Mouse (Mus musculus): ENCODE data around the gene Epb41l1. TPM values are rescaled to one million over a fixed set of nuclear protein-coding genes. Genes with fewer than 3 reads are reported as not detected.

Gene Epb41l1
- polyA plus RNA-seq, 1 experiment from 2014 or later, result 9.4 TPM

- Histone ChIP-seq H3K9ac (no peak overlapping the region), H3K4me1 (replicated peaks) (peaks cover 16% of the 10 kb centered on the region), H3K9me3 (no peaks in the 10 kb centered on the region), H3K4me3 (no peak overlapping the region), H3K27me3 (no peaks in the 10 kb centered on the region), H3K27ac (replicated peaks) (no peak overlapping the region), H3K4me2 (no peak overlapping the region), H3K36me3 (no peaks in the 10 kb centered on the region)
- no peak for ATAC-seq (ENCODE audit: low read depth)
- 74% methylated on average over 8 of the region's 8 CpGs for WGBS
Measured at GRCm38 (mm10) chr2:156469508-156469907, 48.8 kb downstream of the Epb41l1 start.

DNA sequence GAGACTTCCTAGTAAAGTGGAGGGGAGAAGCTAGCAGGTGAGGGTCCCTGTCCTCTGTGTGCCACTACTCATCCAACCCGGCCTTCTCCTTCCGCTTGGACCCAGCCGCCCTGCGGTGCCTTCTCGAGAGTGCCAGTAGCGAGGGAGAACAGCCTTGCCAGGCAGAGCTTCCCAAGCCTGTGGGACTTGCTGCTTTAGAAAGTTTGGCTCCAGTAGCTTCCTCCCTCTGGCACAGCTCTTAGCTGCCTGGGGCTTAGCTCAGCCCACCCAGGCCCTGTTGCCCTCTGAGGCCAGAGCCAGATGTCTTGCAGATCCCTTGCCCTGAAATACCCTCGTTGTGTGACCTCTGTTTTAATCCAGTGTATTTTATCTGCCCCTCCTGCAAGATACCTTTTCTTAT lies 50.2 kb downstream of the Epb41l1 start:
- no peaks in the 10 kb centered on the region for H3K27me3 ChIP-seq
- H3K9me3 ChIP-seq, result no peaks in the 10 kb centered on the region
- peaks cover 29% of the 10 kb centered on the region for H3K4me1 ChIP-seq (replicated peaks)
- H3K4me3 ChIP-seq, result no peak overlapping the region
- no peak for ATAC-seq (ENCODE audit: low read depth)
- 91% methylated on average over 7 of the region's 7 CpGs for WGBS
- H3K9ac ChIP-seq, result no peak overlapping the region
- H3K27ac ChIP-seq (replicated peaks), result no peak overlapping the region
- H3K36me3 ChIP-seq, result no peaks in the 10 kb centered on the region
- H3K4me2 ChIP-seq, result no peak overlapping the region

DNA sequence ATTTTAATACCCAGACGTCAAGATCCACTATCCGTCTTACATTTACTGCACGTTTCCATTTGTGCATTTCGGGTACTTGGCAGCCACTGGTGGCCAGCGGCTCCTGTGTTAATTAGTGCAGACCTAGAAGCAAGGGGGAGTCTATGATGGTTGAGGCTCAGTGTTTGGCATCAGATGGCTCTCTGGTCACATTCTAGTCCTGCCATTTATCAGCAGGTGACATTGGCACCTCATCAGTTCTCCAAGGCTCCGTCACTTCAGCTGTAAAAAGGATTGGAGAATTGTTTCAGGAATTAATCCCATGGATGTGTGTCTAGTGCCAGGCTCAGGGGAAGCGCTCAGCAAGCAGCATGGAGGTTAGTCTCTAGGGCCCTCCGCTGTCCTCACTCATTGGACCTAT lies 51.6 kb downstream of the Epb41l1 start:
- Histone ChIP-seq H3K4me1 (replicated peaks) (peaks cover 43% of the 10 kb centered on the region), H3K27me3 (no peaks in the 10 kb centered on the region), H3K27ac (replicated peaks) (no peak overlapping the region), H3K36me3 (no peaks in the 10 kb centered on the region), H3K4me2 (no peak overlapping the region), H3K9me3 (no peaks in the 10 kb centered on the region), H3K4me3 (no peak overlapping the region), H3K9ac (no peak overlapping the region)
- no peak for ATAC-seq (ENCODE audit: low read depth)
- 86% methylated on average over 8 of the region's 8 CpGs for WGBS

GRCm38 (mm10) chr2:156473696-156474095 lies 53.0 kb downstream of the Epb41l1 start:
- Histone ChIP-seq H3K4me2 (no peak overlapping the region), H3K36me3 (no peaks in the 10 kb centered on the region), H3K4me1 (replicated peaks) (peaks cover 50% of the 10 kb centered on the region), H3K9ac (no peak overlapping the region), H3K4me3 (no peak overlapping the region), H3K27me3 (no peaks in the 10 kb centered on the region), H3K27ac (replicated peaks) (no peak overlapping the region), H3K9me3 (no peaks in the 10 kb centered on the region)
- no peak for ATAC-seq (ENCODE audit: low read depth)
- 59% methylated on average over 8 of the region's 8 CpGs for WGBS

DNA sequence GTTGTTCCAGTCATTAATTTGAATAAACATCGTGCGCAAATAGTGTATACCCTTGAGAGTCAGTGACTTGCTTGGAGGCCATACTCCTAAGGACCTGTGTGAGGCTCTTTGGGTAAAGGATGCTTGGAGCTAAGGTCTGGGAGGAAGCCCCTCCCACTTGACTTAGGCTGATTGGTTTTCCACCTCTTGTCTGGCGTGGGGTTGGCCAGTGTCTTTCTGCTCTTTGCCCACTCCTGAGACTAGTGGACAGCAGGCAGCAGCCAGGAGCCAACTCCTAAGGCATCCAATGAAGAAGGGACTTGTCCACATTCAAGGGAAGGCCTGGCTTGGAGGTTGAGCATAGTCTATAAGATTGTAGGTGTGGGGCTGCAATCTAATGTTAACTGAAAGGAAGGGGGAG lies 53.4 kb downstream of the Epb41l1 start:
- H3K4me3 ChIP-seq, result no peak overlapping the region
- no peak overlapping the region for H3K27ac ChIP-seq (replicated peaks)
- no peak for ATAC-seq (ENCODE audit: low read depth)
- 26% methylated on average over 3 of the region's 3 CpGs for WGBS
- H3K4me2 ChIP-seq, result no peak overlapping the region; the same call in 1 of the 2 replicates
- no peaks in the 10 kb centered on the region for H3K9me3 ChIP-seq
- H3K36me3 ChIP-seq, result no peaks in the 10 kb centered on the region
- H3K27me3 ChIP-seq, result no peaks in the 10 kb centered on the region
- peaks cover 50% of the 10 kb centered on the region for H3K4me1 ChIP-seq (replicated peaks)
- no peak overlapping the region for H3K9ac ChIP-seq

DNA sequence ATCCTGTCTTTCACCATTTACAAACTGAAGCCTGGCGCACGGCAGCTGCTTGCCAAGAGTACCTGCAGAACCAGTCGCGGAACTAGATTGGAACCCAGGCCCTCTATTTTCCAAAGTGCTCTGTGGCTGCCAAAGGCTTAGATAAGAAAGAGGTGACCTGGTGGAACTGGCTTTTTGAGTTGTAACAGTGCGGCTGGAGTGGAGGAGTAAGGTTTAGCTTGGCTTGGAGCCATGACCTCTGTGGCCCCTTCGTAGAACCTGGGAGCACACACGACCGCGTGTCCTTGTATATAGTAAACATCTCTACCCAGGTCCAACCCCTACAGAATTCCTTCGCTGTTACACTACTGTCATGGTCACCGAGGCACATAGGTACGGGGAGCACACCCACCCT lies 54.2 kb downstream of the Epb41l1 start:
- Histone ChIP-seq H3K9me3 (no peaks in the 10 kb centered on the region), H3K9ac (peak overlapping the region; percentile 94), H3K36me3 (no peaks in the 10 kb centered on the region), H3K4me1 (replicated peaks) (peaks cover 50% of the 10 kb centered on the region), H3K4me2 (peak overlapping the region; percentile 97), H3K4me3 (peak overlapping the region; percentile 66), H3K27ac (replicated peaks) (peak overlapping the region; percentile 79), H3K27me3 (no peaks in the 10 kb centered on the region)
- ATAC-seq (ENCODE audit: low read depth), result peak; percentile 53; the same call in 1 of the 2 replicates
- WGBS, result 30% methylated on average over 12 of the region's 12 CpGs

DNA sequence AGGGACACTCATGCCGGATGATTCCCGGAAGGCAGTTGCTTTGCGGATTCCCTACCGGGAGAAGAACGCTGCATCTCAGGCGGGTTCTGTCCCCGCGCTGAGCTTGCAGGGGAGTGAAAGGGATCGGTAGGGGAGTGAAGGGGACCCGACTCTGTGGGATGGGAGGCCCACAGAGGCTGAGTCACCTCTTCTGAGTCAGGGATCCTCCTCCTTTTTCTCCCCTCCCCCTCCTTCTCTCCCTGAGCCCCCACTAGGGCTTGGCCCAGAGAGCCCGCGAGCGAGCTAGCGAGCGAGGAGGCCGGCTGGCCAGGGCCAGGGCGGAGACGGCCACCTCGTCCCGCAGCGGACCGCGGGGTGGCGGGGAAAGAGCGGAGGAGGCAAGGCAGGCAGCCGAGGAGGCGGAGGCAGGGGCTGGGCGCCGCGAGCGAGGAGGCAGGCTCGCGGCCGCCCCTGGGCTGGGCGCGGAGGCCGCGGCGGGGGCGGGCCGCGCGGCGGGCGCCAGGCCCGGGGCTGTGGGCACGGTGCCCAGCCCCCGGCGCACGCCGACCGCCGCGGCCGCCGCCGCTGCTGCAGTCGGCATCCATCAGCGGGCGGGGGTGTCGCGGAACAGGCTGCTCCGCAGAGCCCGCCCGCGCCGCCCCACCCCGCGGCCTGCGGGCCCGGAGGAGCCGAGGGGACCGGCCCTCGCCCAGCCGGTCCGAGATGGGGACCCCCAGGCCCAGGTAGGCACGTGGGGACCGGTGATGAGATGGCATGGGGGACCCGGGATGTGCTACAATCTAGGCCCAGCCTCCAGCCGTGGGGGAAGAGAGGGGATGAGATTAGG lies 54.8 kb downstream of the Epb41l1 start:
- H3K4me3 ChIP-seq, result peak overlapping the region; percentile 66
- H3K4me1 ChIP-seq (replicated peaks), result peaks cover 50% of the 10 kb centered on the region
- ATAC-seq (ENCODE audit: low read depth), result peak; percentile 73
- H3K27me3 ChIP-seq, result no peaks in the 10 kb centered on the region
- H3K36me3 ChIP-seq, result no peaks in the 10 kb centered on the region
- no peaks in the 10 kb centered on the region for H3K9me3 ChIP-seq
- peak overlapping the region; percentile 94 for H3K9ac ChIP-seq
- under 1% methylated on average over 59 of the region's 80 CpGs for WGBS
- H3K4me2 ChIP-seq, result peak overlapping the region; percentile 97
- peak overlapping the region; percentile 79 for H3K27ac ChIP-seq (replicated peaks)

- Histone ChIP-seq H3K27ac (replicated peaks) (peak overlapping the region; percentile 79), H3K4me2 (peak overlapping the region; percentile 97), H3K4me1 (replicated peaks) (peaks cover 50% of the 10 kb centered on the region), H3K27me3 (no peaks in the 10 kb centered on the region), H3K4me3 (peak overlapping the region; percentile 66), H3K9me3 (no peaks in the 10 kb centered on the region), H3K36me3 (no peaks in the 10 kb centered on the region), H3K9ac (peak overlapping the region; percentile 94)
- no peak for ATAC-seq (ENCODE audit: low read depth)
- WGBS, result 26% methylated on average over 8 of the region's 8 CpGs
Measured at GRCm38 (mm10) chr2:156476111-156476747, 55.5 kb downstream of the Epb41l1 start.

GRCm38 (mm10) chr2:156476748-156477151 lies 56.0 kb downstream of the Epb41l1 start:
- H3K27ac ChIP-seq (replicated peaks), result no peak overlapping the region
- H3K4me3 ChIP-seq, result peak overlapping the region; percentile 66; the same call in 1 of the 2 replicates
- 43% methylated on average over 5 of the region's 5 CpGs for WGBS
- peak overlapping the region; percentile 27; the same call in 1 of the 2 replicates for H3K9ac ChIP-seq
- H3K4me1 ChIP-seq (replicated peaks), result peaks cover 50% of the 10 kb centered on the region
- ATAC-seq (ENCODE audit: low read depth), result no peak
- peak overlapping the region; percentile 97 for H3K4me2 ChIP-seq
- no peaks in the 10 kb centered on the region for H3K27me3 ChIP-seq
- H3K9me3 ChIP-seq, result no peaks in the 10 kb centered on the region
- H3K36me3 ChIP-seq, result no peaks in the 10 kb centered on the region

GRCm38 (mm10) chr2:156478046-156478690 lies 57.5 kb downstream of the Epb41l1 start:
- no peaks in the 10 kb centered on the region for H3K27me3 ChIP-seq
- no peak overlapping the region for H3K27ac ChIP-seq (replicated peaks)
- H3K4me3 ChIP-seq, result no peak overlapping the region
- H3K4me2 ChIP-seq, result no peak overlapping the region
- no peak overlapping the region for H3K9ac ChIP-seq
- no peaks in the 10 kb centered on the region for H3K36me3 ChIP-seq
- H3K4me1 ChIP-seq (replicated peaks), result peaks cover 47% of the 10 kb centered on the region
- H3K9me3 ChIP-seq, result no peaks in the 10 kb centered on the region
- 82% methylated on average over 13 of the region's 13 CpGs for WGBS
- ATAC-seq (ENCODE audit: low read depth), result no peak

DNA sequence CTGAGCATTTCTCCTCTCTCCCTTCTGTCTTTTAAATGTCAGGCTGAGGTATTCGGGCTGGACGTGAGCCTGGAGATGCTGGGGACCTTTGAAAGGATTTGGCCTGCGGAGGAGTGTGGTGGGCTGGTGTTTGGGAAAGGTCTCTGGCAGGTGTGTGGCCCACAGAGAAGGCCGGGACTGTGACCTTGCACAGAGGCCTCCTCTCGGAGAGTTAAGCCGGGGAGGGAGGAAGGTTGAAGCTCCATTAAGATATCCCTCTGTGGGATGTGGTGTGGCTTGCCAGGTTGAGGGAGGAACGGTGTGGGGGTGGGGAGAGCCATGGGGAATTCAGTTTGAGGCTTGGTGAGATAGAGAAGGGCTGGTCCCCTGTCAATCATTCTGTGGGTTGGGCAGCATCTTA lies 59.1 kb downstream of the Epb41l1 start:
- Histone ChIP-seq H3K27ac (replicated peaks) (no peak overlapping the region), H3K27me3 (no peaks in the 10 kb centered on the region), H3K36me3 (0 out of 2 replicates have a peak, but pooled peaks cover 5% of the 10 kb centered on the region), H3K9me3 (0 out of 2 replicates have a peak, but pooled peaks cover 7% of the 10 kb centered on the region), H3K4me3 (no peak overlapping the region), H3K4me2 (no peak overlapping the region), H3K9ac (no peak overlapping the region), H3K4me1 (replicated peaks) (peaks cover 31% of the 10 kb centered on the region)
- ATAC-seq (ENCODE audit: low read depth), result no peak
- 79% methylated on average over 7 of the region's 7 CpGs for WGBS

GRCm38 (mm10) chr2:156480267-156480666 lies 59.6 kb downstream of the Epb41l1 start:
- 86% methylated on average over 7 of the region's 7 CpGs for WGBS

More at GRCm38 (mm10) chr2:156480267-156480666, 59.6 kb downstream of the Epb41l1 start:
- H3K27ac ChIP-seq (replicated peaks), result no peak overlapping the region
- peaks cover 26% of the 10 kb centered on the region for H3K4me1 ChIP-seq (replicated peaks)
- H3K4me2 ChIP-seq, result no peak overlapping the region
- no peak overlapping the region for H3K9ac ChIP-seq
- H3K27me3 ChIP-seq, result no peaks in the 10 kb centered on the region
- 0 out of 2 replicates have a peak, but pooled peaks cover 7% of the 10 kb centered on the region for H3K9me3 ChIP-seq
- H3K4me3 ChIP-seq, result no peak overlapping the region
- 0 out of 2 replicates have a peak, but pooled peaks cover 5% of the 10 kb centered on the region for H3K36me3 ChIP-seq
- ATAC-seq (ENCODE audit: low read depth), result no peak

All from neural tube, embryonic 13.5 days (tissue).